Mouse (Mus musculus) midbrain, embryonic 10.5 days (tissue): ENCODE data around the gene Spata2l. TPM values are rescaled to one million over a fixed set of nuclear protein-coding genes. Genes with fewer than 3 reads are reported as not detected.
"Not testable (repeated sequence)": the region's sequence is repeated elsewhere in the genome, so short reads cannot be mapped to it uniquely, and the experiment has no call there.

Experiments used
- DNase-seq: peaks from one replicate; pipeline ENCODE4 v3.0.0-alpha.2; 2017; ENCODE audit warnings: low spot score
- H3K27ac ChIP-seq: fragments of 300-500 bp; sonication (generic); replicated peaks from 2 replicates; pipeline ENCODE4 v1.5.1; 2016; ENCODE audit warnings: mild to moderate bottlenecking
- H3K27me3 ChIP-seq: fragments of 300-500 bp; sonication (generic); 2 replicates; pipeline ENCODE4 v1.6.1; 2016; ENCODE audit warnings: low read depth, mild to moderate bottlenecking; ENCODE audit not compliant: poor library complexity, severe bottlenecking
- H3K36me3 ChIP-seq: fragments of 300-500 bp; sonication (generic); 2 replicates; pipeline ENCODE4 v1.6.1; 2016; ENCODE audit warnings: mild to moderate bottlenecking, moderate library complexity
- H3K4me1 ChIP-seq: fragments of 300-500 bp; sonication (generic); 2 replicates; pipeline ENCODE4 v1.6.1; 2016
- H3K4me3 ChIP-seq: fragments of 300-500 bp; sonication (generic); 2 replicates; pipeline ENCODE4 v1.5.1; 2016; ENCODE audit warnings: mild to moderate bottlenecking, moderate library complexity
- H3K9me3 ChIP-seq: fragments of 300-500 bp; sonication (generic); replicated peaks from 2 replicates; pipeline ENCODE4 v1.6.1; 2016; ENCODE audit warnings: mild to moderate bottlenecking
- WGBS: fragments of 180-500 bp; shearing (Covaris S2); methylation state at CpG from one replicate; pipeline ENCODE4 v1.1.7; 2016; 5-methylcytosine and 5-hydroxymethylcytosine counted together
- polyA plus RNA-seq: library from polyadenylated mRNA; unstranded; fragments of >200 nt; fragmentation: Nextera tagmentation; extraction: Ambion mirVana; gene quantifications from 2 replicates; pipeline ENCODE4 v1.2.1, GENCODE M21; 2016

The Spata2l gene
- polyA plus RNA-seq, 1 experiment from 2014 or later, result 1.3 TPM

- no peaks in the 10 kb centered on the region; the same call in 1 of the 2 replicates for H3K27me3 ChIP-seq
- DNase-seq, result no peak
- H3K27ac ChIP-seq, result no peak overlapping the region
- H3K36me3 ChIP-seq, result peaks cover 59% of the 10 kb centered on the region
- peaks cover 1% of the 10 kb centered on the region; the same call in 1 of the 2 replicates for H3K4me1 ChIP-seq
- 92% methylated on average over 7 of the region's 7 CpGs for WGBS
- no peaks in the 10 kb centered on the region for H3K9me3 ChIP-seq
- H3K4me3 ChIP-seq, result no peak overlapping the region
Observed at GRCm38 (mm10) chr8:123242107-123242923, 6.3 kb upstream of the Spata2l start.

DNA sequence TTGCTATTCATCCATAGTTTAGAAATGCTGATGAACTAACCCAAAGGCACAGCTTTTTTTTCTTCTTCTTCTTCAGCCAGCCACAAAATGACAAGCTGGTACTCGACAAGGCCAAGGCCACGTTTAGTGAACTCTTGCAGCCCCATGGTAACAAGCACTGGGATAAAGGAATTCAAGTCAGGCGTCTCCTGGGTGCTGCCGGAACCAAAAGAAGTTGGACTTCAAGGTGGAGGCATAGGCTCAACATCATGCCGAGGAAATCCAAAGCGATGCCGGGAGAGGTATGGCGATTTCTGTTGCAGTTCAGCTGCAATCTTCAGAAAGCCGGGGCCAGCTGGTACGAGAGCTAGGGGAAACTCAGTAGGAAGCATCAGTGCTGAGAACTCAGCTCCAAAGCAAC lies 3.4 kb upstream of the Spata2l start:
- H3K9me3 ChIP-seq, result no peaks in the 10 kb centered on the region
- peaks cover 28% of the 10 kb centered on the region for H3K4me1 ChIP-seq
- no peak overlapping the region for H3K4me3 ChIP-seq
- WGBS, result 87% methylated on average over 10 of the region's 10 CpGs
- H3K27ac ChIP-seq, result no peak overlapping the region
- peaks cover 30% of the 10 kb centered on the region for H3K36me3 ChIP-seq
- peaks cover 26% of the 10 kb centered on the region for H3K27me3 ChIP-seq
- no peak for DNase-seq

GRCm38 (mm10) chr8:123234918-123235519 lies 1.0 kb downstream of the Spata2l start:
- Histone ChIP-seq H3K4me1 (peaks cover 38% of the 10 kb centered on the region), H3K36me3 (peaks cover 9% of the 10 kb centered on the region), H3K4me3 (peak overlapping the region; percentile 60), H3K9me3 (no peaks in the 10 kb centered on the region), H3K27me3 (peaks cover 49% of the 10 kb centered on the region), H3K27ac (peak overlapping the region; percentile 14)
- 38% methylated on average over 13 of the region's 13 CpGs for WGBS
- DNase-seq, result no peak

DNA sequence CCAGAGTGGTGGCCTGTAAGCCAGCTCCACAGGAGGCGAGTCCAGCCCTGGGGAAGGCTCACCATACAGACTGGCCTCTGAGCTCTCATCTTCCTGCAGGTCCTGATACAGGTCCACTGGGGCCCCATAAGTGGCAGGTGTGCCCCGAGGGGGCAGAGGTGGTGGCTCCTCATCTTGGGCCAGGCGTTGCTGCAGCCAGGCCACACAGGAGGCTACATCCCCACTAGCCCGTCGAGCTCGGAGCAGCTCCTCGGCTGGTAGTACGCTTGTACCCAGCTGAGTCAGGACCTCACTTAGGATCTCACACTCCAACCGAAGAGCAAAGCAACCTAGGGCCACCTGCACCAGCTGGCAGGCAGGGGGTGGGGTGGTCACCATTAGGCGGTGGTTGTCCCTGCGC lies 2.3 kb downstream of the Spata2l start:
- peaks cover 49% of the 10 kb centered on the region for H3K27me3 ChIP-seq
- H3K36me3 ChIP-seq, result peaks cover 21% of the 10 kb centered on the region
- DNase-seq, result no peak
- 84% methylated on average over 11 of the region's 11 CpGs for WGBS
- H3K4me3 ChIP-seq, result no peak overlapping the region
- H3K27ac ChIP-seq, result no peak overlapping the region
- peaks cover 38% of the 10 kb centered on the region for H3K4me1 ChIP-seq
- H3K9me3 ChIP-seq, result no peaks in the 10 kb centered on the region

GRCm38 (mm10) chr8:123233300-123233699 lies 2.7 kb downstream of the Spata2l start:
- Histone ChIP-seq H3K4me3 (no peak overlapping the region), H3K36me3 (peaks cover 26% of the 10 kb centered on the region), H3K27me3 (peaks cover 49% of the 10 kb centered on the region), H3K4me1 (peaks cover 38% of the 10 kb centered on the region), H3K27ac (no peak overlapping the region), H3K9me3 (no peaks in the 10 kb centered on the region)
- 61% methylated on average over 13 of the region's 13 CpGs for WGBS
- DNase-seq, result no peak

GRCm38 (mm10) chr8:123232553-123232952 lies 3.5 kb downstream of the Spata2l start:
- H3K4me1 ChIP-seq, result peaks cover 38% of the 10 kb centered on the region
- H3K9me3 ChIP-seq, result no peaks in the 10 kb centered on the region
- 43% methylated on average over 7 of the region's 7 CpGs for WGBS

GRCm38 (mm10) chr8:123231742-123232141 lies 4.3 kb downstream of the Spata2l start:
- H3K4me3 ChIP-seq, result no peak overlapping the region
- H3K27ac ChIP-seq, result no peak overlapping the region
- no peak for DNase-seq
- H3K9me3 ChIP-seq, result no peaks in the 10 kb centered on the region
- 63% methylated on average over 5 of the region's 5 CpGs for WGBS
- H3K36me3 ChIP-seq, result peaks cover 41% of the 10 kb centered on the region
- H3K4me1 ChIP-seq, result peaks cover 33% of the 10 kb centered on the region
- peaks cover 46% of the 10 kb centered on the region for H3K27me3 ChIP-seq

More at GRCm38 (mm10) chr8:123232553-123232952, 3.5 kb downstream of the Spata2l start:
- H3K4me3 ChIP-seq, result no peak overlapping the region
- H3K27ac ChIP-seq, result no peak overlapping the region
- H3K27me3 ChIP-seq, result peaks cover 49% of the 10 kb centered on the region
- H3K36me3 ChIP-seq, result peaks cover 33% of the 10 kb centered on the region
- no peak for DNase-seq

GRCm38 (mm10) chr8:123230326-123230725 lies 5.7 kb downstream of the Spata2l start:
- H3K27me3 ChIP-seq, result peaks cover 32% of the 10 kb centered on the region
- H3K27ac ChIP-seq, H3K9me3 ChIP-seq, H3K4me3 ChIP-seq, DNase-seq: not testable (repeated sequence)
- WGBS, result 90% methylated on average over 11 of the region's 11 CpGs
- peaks cover 43% of the 10 kb centered on the region for H3K36me3 ChIP-seq
- peaks cover 26% of the 10 kb centered on the region for H3K4me1 ChIP-seq

GRCm38 (mm10) chr8:123228416-123228815 lies 7.6 kb downstream of the Spata2l start:
- Histone ChIP-seq H3K9me3 (no peaks in the 10 kb centered on the region), H3K4me3 (no peak overlapping the region), H3K27me3 (peaks cover 13% of the 10 kb centered on the region), H3K36me3 (peaks cover 43% of the 10 kb centered on the region), H3K4me1 (peaks cover 25% of the 10 kb centered on the region), H3K27ac (no peak overlapping the region)
- no peak for DNase-seq
- WGBS, result 80% methylated on average over 1 of the region's 1 CpGs

- peaks cover 19% of the 10 kb centered on the region for H3K4me1 ChIP-seq
- H3K9me3 ChIP-seq, result no peaks in the 10 kb centered on the region
- H3K27ac ChIP-seq, result peak within 1 kb of the TSS; percentile 90
- H3K36me3 ChIP-seq, result peaks cover 30% of the 10 kb centered on the region
- peak; percentile 92 for DNase-seq
- H3K4me3 ChIP-seq, result peak within 1 kb of the TSS; percentile 95
- 4% methylated on average over 59 of the region's 59 CpGs for WGBS
- H3K27me3 ChIP-seq, result no peaks in the 10 kb centered on the region
Observed at GRCm38 (mm10) chr8:123224278-123225266, 11.5 kb downstream of the Spata2l start, which contains the start of gene Cdk10. Gene Cdk10, plus strand, starts transcription at chr8:123224842.

GRCm38 (mm10) chr8:123220917-123221316 lies 15.1 kb downstream of the Spata2l start:
- Histone ChIP-seq H3K27ac (no peak overlapping the region), H3K9me3 (no peaks in the 10 kb centered on the region), H3K27me3 (no peaks in the 10 kb centered on the region), H3K4me3 (no peak overlapping the region), H3K36me3 (no peaks in the 10 kb centered on the region), H3K4me1 (peaks cover 18% of the 10 kb centered on the region)
- DNase-seq, result no peak
- 93% methylated on average over 1 of the region's 1 CpGs for WGBS

DNA sequence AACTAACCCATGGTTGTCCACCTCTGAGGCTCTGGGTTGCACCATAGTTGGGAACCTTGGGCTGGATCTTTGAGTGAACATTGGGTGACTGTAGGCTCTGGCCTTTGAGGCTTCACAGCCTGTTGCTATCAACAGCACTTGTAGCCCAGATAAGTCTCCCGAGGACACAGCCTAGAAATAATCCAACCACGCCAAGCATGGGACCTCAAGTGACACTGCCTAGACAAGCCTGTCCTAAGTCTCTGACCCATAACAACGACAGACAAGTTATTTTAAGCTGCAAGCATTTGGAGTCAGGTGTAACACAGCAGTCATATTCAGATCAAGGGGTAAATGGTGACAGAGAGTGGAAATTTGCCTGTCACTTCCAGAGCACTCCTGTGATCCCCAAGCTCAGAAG lies 20.6 kb downstream of the Spata2l start:
- Histone ChIP-seq H3K36me3 (no peaks in the 10 kb centered on the region), H3K4me1 (peaks cover 28% of the 10 kb centered on the region), H3K4me3 (no peak overlapping the region), H3K9me3 (no peaks in the 10 kb centered on the region), H3K27ac (no peak overlapping the region), H3K27me3 (no peaks in the 10 kb centered on the region)
- DNase-seq, result no peak
- 84% methylated on average over 3 of the region's 3 CpGs for WGBS
